8 mouse cellular contexts compared by ENCODE assay signal in genomic region chr5:20881915-20882800, GRCm38 (mm10). TPM values are rescaled to one million over a fixed set of nuclear protein-coding genes. Genes with fewer than 3 reads are reported as not detected.
DNase-seq lines count a peak whose midpoint lies in the region; ATAC-seq lines count a peak whose summit lies in the region.

Gene Phtf2 (minus strand): TSS chr5:20882124.
Gene Tmem60 (plus strand): TSS chr5:20882191.

- no peaks in the 10 kb centered on the region for H3K9me3 ChIP-seq in hindbrain, embryonic 15.5 days

- under 1% methylated on average over 80 of the region's 94 CpGs for WGBS in hindbrain, embryonic 15.5 days

- H3K4me1 ChIP-seq in hindbrain, embryonic 15.5 days (replicated peaks) = peaks cover 20% of the 10 kb centered on the region

- peak within 1 kb of the TSS; percentile 96 for H3K27ac ChIP-seq in hindbrain, embryonic 15.5 days (replicated peaks)

- no peaks in the 10 kb centered on the region for H3K36me3 ChIP-seq in hindbrain, embryonic 15.5 days

- peak; percentile 98 for DNase-seq in T-cell, adult 2 months (ENCODE audit: low spot score)
- peak; percentile 96 to 99 for DNase-seq in cerebellum, postnatal 36 days
- DNase-seq in frontal cortex, postnatal 36 days (ENCODE audit: low spot score in 2 of 2) = peak; percentile 98
- peak; percentile 98 for DNase-seq in left cerebral cortex, adult 11 months (ENCODE audit: low spot score)
- peak; percentile 99 for DNase-seq in lung, postnatal 4 days
- DNase-seq in retina, postnatal 7 days (ENCODE audit: low read depth, low spot score) = peak; percentile 98
- DNase-seq in urinary bladder, adult 2 months (ENCODE audit: low spot score) = peak; percentile 94

- peak within 1 kb of the TSS; percentile 79 for H3K4me3 ChIP-seq in hindbrain, embryonic 15.5 days

- peak within 1 kb of the TSS; percentile 80 for H3K9ac ChIP-seq in hindbrain, embryonic 15.5 days

- peak within 1 kb of the TSS; percentile 64 for H3K4me2 ChIP-seq in hindbrain, embryonic 15.5 days

- no peaks in the 10 kb centered on the region for H3K27me3 ChIP-seq in hindbrain, embryonic 15.5 days

- peak; percentile 99 for ATAC-seq in hindbrain, embryonic 15.5 days (ENCODE audit: low FRiP score, low read depth)

RNA-seq across cellular contexts. Expression of gene Phtf2, which starts in this region (rescaled TPM):
- 23.9 and 26.2 TPM in 2 replicates for polyA plus RNA-seq in hindbrain, embryonic 15.5 days (2015; fragmentation: Nextera tagmentation; extraction: Ambion mirVana)
- 7.5 and 8.2 TPM in 2 replicates for polyA plus RNA-seq in urinary bladder, adult 2 months (2012; rRNA removed)

RNA-seq across cellular contexts. Expression of gene Tmem60, which starts in this region (rescaled TPM):
- polyA plus RNA-seq in hindbrain, embryonic 15.5 days (2015; fragmentation: Nextera tagmentation; extraction: Ambion mirVana) = 64.5 and 65.7 TPM in 2 replicates
- polyA plus RNA-seq in urinary bladder, adult 2 months (2012; rRNA removed) = 25.4 and 28.1 TPM in 2 replicates

Comparison
In these comparisons a context has a peak if more than half of its experiments do, and no peak if none do; other contexts are left out.
1. Peak in every context shown above with its lines: DNase-seq, ATAC-seq, H3K4me3 ChIP-seq and H3K27ac ChIP-seq.